Mouse (Mus musculus): Measurements from ENCODE around the gene Mthfr.

DNA sequence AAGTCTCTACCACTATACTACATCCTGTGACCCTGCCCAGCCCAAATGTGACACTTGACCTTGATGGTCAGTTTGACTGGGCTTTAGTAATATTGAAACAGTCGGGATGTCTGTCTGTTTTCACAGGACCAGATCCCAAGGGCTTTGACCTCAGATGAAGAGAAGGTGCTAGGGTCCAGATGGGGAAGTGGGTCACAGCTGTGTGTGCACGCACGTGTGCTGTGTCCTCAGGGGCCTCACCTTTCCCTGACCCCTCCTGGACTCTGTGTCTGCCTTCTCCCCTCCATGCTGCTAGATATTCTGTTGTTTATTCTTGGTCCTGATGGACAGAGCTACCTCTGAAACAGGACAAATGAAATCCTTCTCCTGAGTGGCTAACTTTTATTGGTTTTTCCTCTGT, 27.5 kb upstream of the Mthfr start:
- TF ChIP-seq ZKSCAN1 (IDR thresholded peaks at IDR 0.05; ENCODE audit: borderline replicate concordance, low read depth, low read length) = no peak
- no peak for TF ChIP-seq CTCF (conservative IDR thresholded peaks at IDR 0.05 in 1 of 2, IDR thresholded peaks at IDR 0.05 in 1 of 2; ENCODE audit: low read depth in 2 of 2, low read length in 2 of 2)
- TF ChIP-seq PAX5 (IDR thresholded peaks at IDR 0.05; ENCODE audit: low read length) = no peak
- no peak for TF ChIP-seq MAFK (IDR thresholded peaks at IDR 0.05; ENCODE audit: insufficient replicate concordance, low read length)
- TF ChIP-seq CHD2 (IDR thresholded peaks at IDR 0.05; ENCODE audit: low read length) = no peak
- no peak for TF ChIP-seq POLR2A (IDR thresholded peaks at IDR 0.05; ENCODE audit: low read depth, low read length)
- no peak for TF ChIP-seq TBP (conservative IDR thresholded peaks at IDR 0.05; ENCODE audit: low read depth, low read length)
- TF ChIP-seq SIN3A (IDR thresholded peaks at IDR 0.05; ENCODE audit: low read length) = no peak
- no peak for TF ChIP-seq IRF4 (IDR thresholded peaks at IDR 0.05; ENCODE audit: low read depth, low read length)

All from CH12.LX (cell line).